Mouse (Mus musculus): ENCODE results near the gene Nedd4.

Gene Nedd4

DNA sequence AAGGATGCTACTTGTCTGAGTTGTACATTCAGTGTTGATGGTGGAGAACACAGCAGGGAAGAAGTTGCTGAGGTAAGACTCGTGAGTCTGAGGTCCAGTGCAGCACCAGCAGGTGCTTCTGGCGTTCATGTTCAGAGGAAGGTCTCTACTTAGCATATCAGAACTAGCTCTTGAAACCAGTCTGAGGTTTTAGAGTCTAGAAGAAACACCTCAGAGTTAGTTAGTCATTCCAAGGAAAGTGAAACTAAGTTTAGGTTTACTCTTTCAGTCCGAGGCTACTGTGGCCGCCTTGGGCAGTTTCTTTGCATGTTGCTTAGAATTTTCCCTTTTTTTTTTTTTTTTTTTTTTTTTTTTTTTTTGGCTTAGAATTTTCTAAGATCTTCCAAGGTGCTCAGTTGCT is 16.6 kb downstream of the Nedd4 start:
- DNase-seq (ENCODE audit: low spot score in 2 of 2), result no peak

GRCm38 (mm10) chr9:72681652-72682228 is 19.6 kb downstream of the Nedd4 start:
- DNase-seq (ENCODE audit: low spot score in 2 of 2), result no peak

DNA sequence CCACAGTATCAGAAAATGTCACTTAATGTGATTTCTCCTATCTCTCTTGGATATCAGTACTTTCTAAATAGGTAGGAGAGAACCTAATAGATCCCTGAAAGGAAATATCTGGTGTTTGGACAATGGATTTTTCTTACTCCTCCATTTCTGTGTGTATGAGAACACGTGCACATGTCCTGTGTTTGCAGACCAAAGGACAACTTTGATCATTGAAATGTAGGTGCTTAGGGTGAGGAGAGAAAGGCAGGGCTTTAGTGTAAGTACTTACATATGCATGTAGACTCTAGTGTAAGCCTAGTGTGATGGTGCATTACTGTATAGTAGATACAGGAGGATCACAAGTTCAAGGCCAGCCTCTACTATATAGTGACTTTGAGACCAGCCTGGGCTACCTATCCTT is 21.1 kb downstream of the Nedd4 start:
- no peak for DNase-seq (ENCODE audit: low spot score in 2 of 2)

GRCm38 (mm10) chr9:72685231-72685630 is 23.1 kb downstream of the Nedd4 start:
- no peak for DNase-seq (ENCODE audit: low spot score in 2 of 2)

DNA sequence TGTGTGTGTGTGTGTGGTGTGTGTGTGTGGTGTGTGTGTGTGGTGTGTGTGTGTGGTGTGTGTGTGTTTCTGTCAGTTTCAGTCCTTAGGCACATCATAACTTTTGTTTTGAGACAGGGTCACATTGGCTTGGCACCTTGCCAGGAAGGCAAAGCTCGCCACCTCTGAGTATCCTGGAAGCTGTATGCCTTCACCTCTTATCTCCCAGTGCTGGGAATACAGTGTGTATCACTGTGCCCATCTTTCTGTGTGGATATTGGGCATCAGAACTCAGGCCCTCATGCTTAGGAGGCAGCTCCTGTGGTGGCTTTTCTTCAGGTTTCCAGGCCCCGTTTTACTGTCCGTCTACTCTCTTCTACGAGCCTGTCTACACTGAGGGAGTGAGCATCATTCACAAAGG is 24.4 kb downstream of the Nedd4 start:
- DNase-seq (ENCODE audit: low spot score in 2 of 2), result no peak

DNA sequence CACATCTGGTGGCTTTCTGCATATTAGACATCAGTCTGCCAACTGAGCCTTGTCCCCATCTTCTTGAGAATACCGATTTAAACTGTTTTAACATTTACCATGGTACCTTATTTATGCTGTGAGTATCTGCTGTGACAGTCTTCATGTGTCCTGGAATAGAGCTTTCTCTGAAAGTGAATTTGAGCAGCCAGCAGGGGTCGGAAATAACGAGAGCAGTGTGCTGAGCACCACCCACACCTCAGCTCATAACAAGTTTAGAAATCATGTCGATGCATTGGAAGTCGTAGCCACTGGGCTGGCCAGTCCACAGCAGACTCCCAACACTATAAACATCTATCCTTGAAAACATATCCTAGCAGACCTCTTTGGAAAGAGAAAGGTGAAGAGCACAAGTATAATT is 27.4 kb downstream of the Nedd4 start:
- DNase-seq (ENCODE audit: low spot score in 2 of 2), result no peak

GRCm38 (mm10) chr9:72690811-72691210 is 28.7 kb downstream of the Nedd4 start:
- no peak for DNase-seq (ENCODE audit: low spot score in 2 of 2)

GRCm38 (mm10) chr9:72691942-72692341 is 29.8 kb downstream of the Nedd4 start:
- DNase-seq (ENCODE audit: low spot score in 2 of 2), result no peak

- no peak for DNase-seq (ENCODE audit: low spot score in 2 of 2)
Observed at GRCm38 (mm10) chr9:72693081-72693696, 31.0 kb downstream of the Nedd4 start.

DNA sequence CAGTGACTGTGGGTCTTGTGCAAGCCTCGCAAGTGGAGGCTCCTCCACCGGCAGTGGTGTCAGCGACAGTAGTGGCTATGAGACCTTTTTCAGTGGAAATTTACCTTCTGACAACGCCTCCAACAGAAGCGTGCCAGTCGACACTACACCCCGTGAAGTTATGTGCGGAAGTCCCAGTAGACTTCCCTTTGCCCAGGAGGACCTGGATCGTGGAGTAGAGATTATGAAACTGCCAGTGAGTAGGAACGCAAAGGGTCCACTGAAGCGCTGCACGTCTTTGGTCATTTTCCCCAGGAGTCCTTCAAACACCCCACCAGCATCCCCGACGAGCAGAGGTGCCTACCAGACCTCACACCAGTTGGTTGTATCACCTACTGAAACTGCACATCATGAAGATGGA is 31.7 kb downstream of the Nedd4 start:
- no peak for DNase-seq (ENCODE audit: low spot score in 2 of 2)

- no peak for DNase-seq (ENCODE audit: low spot score in 2 of 2)
Observed at GRCm38 (mm10) chr9:72696508-72696907, 34.4 kb downstream of the Nedd4 start.

- no peak for DNase-seq (ENCODE audit: low spot score in 2 of 2)
Observed at GRCm38 (mm10) chr9:72697779-72698178, 35.6 kb downstream of the Nedd4 start.

GRCm38 (mm10) chr9:72699702-72700101 is 37.6 kb downstream of the Nedd4 start:
- DNase-seq (ENCODE audit: low spot score in 2 of 2), result peak in 1 of 2 experiments; percentile 48

- DNase-seq (ENCODE audit: low spot score in 2 of 2), result no peak
Observed at GRCm38 (mm10) chr9:72701441-72701840, 39.3 kb downstream of the Nedd4 start.

- DNase-seq (ENCODE audit: low spot score in 2 of 2), result peak in 1 of 2 experiments; percentile 41
Observed at GRCm38 (mm10) chr9:72702075-72702474, 39.9 kb downstream of the Nedd4 start.

DNA sequence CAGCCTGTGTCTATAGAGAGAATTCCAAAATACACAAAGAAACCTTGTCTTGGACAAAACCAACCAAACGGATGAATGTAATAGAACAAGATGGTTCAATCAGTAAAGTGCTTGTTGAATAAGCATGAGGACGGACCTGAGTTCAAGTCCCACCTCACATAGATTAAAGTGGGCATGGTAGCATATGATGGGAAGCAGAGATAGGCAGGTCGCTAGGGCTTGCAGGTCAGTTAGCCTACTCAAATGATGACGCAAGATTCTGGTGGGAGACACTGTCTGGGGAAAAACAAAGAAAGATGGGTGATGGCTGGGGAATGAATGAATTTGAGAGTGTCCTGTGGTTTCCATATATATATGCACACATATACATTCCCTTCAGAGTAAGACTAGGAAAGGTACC is 41.0 kb downstream of the Nedd4 start:
- no peak for DNase-seq (ENCODE audit: low spot score in 2 of 2)

DNA sequence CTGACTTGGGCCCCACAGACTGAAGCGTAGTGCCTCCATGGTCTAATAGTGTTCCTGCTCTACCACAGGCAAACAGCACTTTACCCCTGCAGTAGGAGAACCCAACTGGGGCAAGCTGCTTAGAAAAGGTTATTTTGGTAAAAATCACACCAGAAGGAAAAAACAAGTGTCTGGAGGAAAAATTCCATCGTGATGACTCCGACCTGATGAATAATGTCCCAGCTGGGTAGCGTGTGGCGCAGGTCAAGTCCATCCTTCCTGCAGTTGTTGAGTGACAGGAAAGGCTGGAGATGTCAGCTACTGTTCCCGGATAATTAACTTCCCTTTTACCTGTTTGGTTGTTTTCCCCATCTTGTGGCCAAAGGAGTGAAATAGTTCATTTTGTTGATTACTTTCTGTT is 41.6 kb downstream of the Nedd4 start:
- DNase-seq (ENCODE audit: low spot score in 2 of 2), result no peak

DNA sequence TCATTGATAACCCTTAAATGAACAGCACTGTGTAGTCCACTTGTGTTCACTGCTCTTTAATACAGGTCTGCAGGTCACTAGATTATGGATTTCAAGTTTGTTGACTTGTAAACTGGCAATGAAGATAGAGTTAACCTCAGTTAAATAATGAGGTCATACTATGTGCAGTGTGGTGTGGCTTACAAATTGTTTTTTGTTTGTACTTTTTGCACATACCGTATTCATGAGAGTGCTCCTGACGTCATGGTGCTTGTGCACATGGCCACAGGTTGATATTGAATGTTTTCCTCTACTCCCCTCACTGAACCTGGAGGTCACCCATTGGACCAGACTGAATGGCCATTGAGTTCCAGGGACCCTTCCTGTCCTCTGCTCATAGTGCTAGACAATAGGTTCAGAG is 43.1 kb downstream of the Nedd4 start:
- no peak for DNase-seq (ENCODE audit: low spot score in 2 of 2)

DNA sequence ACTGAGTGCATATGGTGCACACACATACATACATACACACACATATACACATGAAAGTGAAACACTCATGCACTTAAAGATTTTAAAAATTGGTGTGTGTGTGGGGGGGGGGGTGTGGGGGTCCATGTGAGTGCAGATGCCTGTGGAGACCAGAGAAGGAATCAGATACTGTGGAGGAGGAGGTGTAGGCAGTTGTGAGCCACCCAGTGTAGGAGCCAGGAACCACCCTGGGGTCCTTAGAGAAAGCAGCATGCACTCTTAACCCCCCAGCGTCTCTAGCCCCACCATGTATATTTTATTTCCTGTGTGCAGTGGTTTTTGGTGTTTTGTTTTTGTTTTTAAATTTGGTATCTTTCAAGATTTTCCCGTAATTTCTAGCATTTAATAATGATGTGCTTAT is 45.9 kb downstream of the Nedd4 start:
- no peak for DNase-seq (ENCODE audit: low spot score in 2 of 2)

DNA sequence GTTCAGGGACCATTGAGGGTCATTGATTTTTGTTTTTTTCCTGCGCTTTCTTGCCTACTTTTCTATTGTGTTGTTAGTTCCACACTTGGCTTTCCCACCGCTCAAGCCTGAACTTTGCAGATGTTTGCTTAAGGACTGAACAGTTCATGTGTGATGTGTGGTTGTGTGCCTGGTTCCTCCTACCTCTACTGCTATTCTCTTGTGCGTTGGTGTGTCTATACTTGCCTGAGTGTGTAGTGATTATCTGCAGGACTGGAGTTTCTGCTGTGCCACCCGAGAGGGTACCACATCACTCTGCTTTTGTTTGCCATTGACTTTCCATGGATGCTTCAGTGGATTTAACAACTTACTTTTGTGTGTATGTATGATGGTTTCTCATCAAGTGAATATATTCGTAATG is 46.5 kb downstream of the Nedd4 start:
- no peak for DNase-seq (ENCODE audit: low spot score in 2 of 2)

GRCm38 (mm10) chr9:72710060-72710459 is 47.9 kb downstream of the Nedd4 start:
- DNase-seq (ENCODE audit: low spot score in 2 of 2), result no peak

DNA sequence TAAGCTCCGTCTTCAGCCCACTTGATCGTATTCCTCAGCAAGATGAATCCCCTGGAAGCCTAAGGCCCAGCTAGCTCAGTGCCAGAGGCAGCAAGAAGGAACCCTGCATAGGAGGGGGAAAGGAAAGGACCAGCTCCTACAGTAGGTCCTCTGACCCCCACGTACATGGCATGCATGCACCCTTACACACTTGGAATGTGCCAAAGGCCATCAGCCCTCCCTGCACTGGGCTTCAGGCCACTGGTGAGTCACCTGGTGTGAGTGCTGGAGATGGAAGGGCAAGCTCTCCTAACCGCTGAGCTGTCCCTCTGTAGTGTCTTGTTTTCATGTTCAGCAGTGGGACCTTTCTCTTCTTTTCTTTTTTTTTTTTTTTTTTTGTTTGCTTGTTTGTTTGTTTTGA is 52.8 kb downstream of the Nedd4 start:
- peak in 1 of 2 experiments; percentile 38 for DNase-seq (ENCODE audit: low spot score in 2 of 2)

DNA sequence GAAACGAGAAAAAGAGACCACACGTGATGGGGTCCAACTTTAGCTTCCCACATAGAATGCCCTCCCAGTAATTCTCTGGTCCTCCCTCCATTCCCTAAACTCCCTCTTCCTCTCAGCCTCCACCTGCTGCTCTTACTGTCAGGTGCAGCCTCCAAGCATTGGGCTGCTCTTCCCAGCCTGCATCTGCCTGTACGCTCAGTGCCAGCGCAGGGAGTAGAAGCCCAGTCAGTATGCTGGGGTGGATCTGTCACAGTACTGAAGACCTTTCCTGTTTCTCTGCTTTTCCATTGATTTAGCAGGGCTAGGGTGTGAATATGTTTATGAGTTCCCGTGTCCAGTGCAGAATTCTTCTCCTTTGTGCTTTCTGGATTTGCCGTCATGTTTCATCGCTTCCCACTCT is 54.1 kb downstream of the Nedd4 start:
- DNase-seq (ENCODE audit: low spot score in 2 of 2), result no peak

GRCm38 (mm10) chr9:72719143-72719542 is 57.0 kb downstream of the Nedd4 start:
- DNase-seq (ENCODE audit: low spot score in 2 of 2), result no peak
